Mouse (Mus musculus): ENCODE data around the gene Hand1.
"Not testable (repeated sequence)": the region's sequence is repeated elsewhere in the genome, so short reads cannot be mapped to it uniquely, and the experiment has no call there.

Hand1 gene

GRCm38 (mm10) chr11:57832552-57833201 is at the start of gene Hand1:
TSS of gene Hand1 (minus strand) at chr11:57832818.
- in situ Hi-C loops (cut with MboI; ENCODE audit: low sequenced_read_pairs), result no loop called here

- in situ Hi-C loops (cut with MboI; ENCODE audit: low sequenced_read_pairs), result no loop called here
These were observed 43.5 kb upstream of the Hand1 start for GRCm38 (mm10) chr11:57876157-57876556.

- in situ Hi-C loops (cut with MboI; ENCODE audit: low sequenced_read_pairs), result no loop called here
These were observed 40.4 kb upstream of the Hand1 start for GRCm38 (mm10) chr11:57873014-57873413.

- in situ Hi-C loops (cut with MboI; ENCODE audit: low sequenced_read_pairs), result no loop called here
These were observed 36.3 kb upstream of the Hand1 start for GRCm38 (mm10) chr11:57868753-57869460.

GRCm38 (mm10) chr11:57866466-57866865 is 33.8 kb upstream of the Hand1 start:
- in situ Hi-C loops (cut with MboI; ENCODE audit: low sequenced_read_pairs), result no loop called here

- in situ Hi-C loops (cut with MboI; ENCODE audit: low sequenced_read_pairs), result no loop called here
These were observed 32.0 kb upstream of the Hand1 start for GRCm38 (mm10) chr11:57864577-57864976.

- in situ Hi-C loops (cut with MboI; ENCODE audit: low sequenced_read_pairs), result no loop called here
These were observed 29.5 kb upstream of the Hand1 start for GRCm38 (mm10) chr11:57862088-57862487.

- in situ Hi-C loops (cut with MboI; ENCODE audit: low sequenced_read_pairs), result no loop called here
These were observed 25.1 kb upstream of the Hand1 start for GRCm38 (mm10) chr11:57857709-57858108.

GRCm38 (mm10) chr11:57853571-57853970 is 21.0 kb upstream of the Hand1 start:
- in situ Hi-C loops (cut with MboI; ENCODE audit: low sequenced_read_pairs), result no loop called here

- in situ Hi-C loops (cut with MboI; ENCODE audit: low sequenced_read_pairs), result no loop called here
These were observed 18.3 kb upstream of the Hand1 start for GRCm38 (mm10) chr11:57850931-57851330.

- in situ Hi-C loops (cut with MboI; ENCODE audit: low sequenced_read_pairs), result no loop called here
These were observed 17.7 kb upstream of the Hand1 start for GRCm38 (mm10) chr11:57850298-57850697.

GRCm38 (mm10) chr11:57847396-57847795 is 14.8 kb upstream of the Hand1 start:
- in situ Hi-C loops (cut with MboI; ENCODE audit: low sequenced_read_pairs), result no loop called here

- in situ Hi-C loops (cut with MboI; ENCODE audit: low sequenced_read_pairs), result not testable (repeated sequence)
These were observed 14.1 kb upstream of the Hand1 start for GRCm38 (mm10) chr11:57846421-57847363.

GRCm38 (mm10) chr11:57841391-57841790 is 8.8 kb upstream of the Hand1 start:
- in situ Hi-C loops (cut with MboI; ENCODE audit: low sequenced_read_pairs), result no loop called here

GRCm38 (mm10) chr11:57840986-57841385 is 8.4 kb upstream of the Hand1 start:
- in situ Hi-C loops (cut with MboI; ENCODE audit: low sequenced_read_pairs), result no loop called here

- in situ Hi-C loops (cut with MboI; ENCODE audit: low sequenced_read_pairs), result no loop called here
These were observed 5.5 kb upstream of the Hand1 start for GRCm38 (mm10) chr11:57837861-57838680.

- in situ Hi-C loops (cut with MboI; ENCODE audit: low sequenced_read_pairs), result no loop called here
These were observed 4.5 kb upstream of the Hand1 start for GRCm38 (mm10) chr11:57836872-57837680.

- in situ Hi-C loops (cut with MboI; ENCODE audit: low sequenced_read_pairs), result no loop called here
These were observed 3.8 kb upstream of the Hand1 start for GRCm38 (mm10) chr11:57836401-57836800.

- in situ Hi-C loops (cut with MboI; ENCODE audit: low sequenced_read_pairs), result no loop called here
These were observed 3.3 kb upstream of the Hand1 start for GRCm38 (mm10) chr11:57835931-57836330.

- in situ Hi-C loops (cut with MboI; ENCODE audit: low sequenced_read_pairs), result no loop called here
These were observed 2.7 kb upstream of the Hand1 start for GRCm38 (mm10) chr11:57835331-57835730.

Data from CH12F3 (cell line).